Mouse (Mus musculus): ENCODE data around the gene Hoxa7.

Hoxa7 gene

DNA sequence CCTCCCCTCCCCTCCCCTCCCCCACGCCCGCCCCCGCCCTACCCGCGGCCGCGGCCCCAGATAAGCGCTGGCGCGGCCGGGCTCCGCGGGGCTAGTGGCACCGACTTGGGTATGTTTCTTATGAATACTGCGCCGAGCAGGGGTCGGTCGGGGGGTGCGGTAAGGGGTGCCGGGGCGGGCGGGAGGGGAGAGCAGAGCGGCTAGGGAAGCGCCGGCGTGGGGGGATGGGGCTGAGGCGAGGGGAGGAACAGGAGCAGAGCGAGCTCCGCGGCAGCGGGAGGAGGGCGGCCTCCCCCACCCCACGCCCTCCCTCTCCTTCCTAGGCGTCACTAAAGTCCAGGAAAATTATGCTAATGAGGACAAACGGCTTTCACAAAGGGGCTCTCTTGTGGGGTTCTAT, 45.8 kb downstream of the Hoxa7 start:
- DNase-seq (ENCODE audit: low read depth) = no peak

DNA sequence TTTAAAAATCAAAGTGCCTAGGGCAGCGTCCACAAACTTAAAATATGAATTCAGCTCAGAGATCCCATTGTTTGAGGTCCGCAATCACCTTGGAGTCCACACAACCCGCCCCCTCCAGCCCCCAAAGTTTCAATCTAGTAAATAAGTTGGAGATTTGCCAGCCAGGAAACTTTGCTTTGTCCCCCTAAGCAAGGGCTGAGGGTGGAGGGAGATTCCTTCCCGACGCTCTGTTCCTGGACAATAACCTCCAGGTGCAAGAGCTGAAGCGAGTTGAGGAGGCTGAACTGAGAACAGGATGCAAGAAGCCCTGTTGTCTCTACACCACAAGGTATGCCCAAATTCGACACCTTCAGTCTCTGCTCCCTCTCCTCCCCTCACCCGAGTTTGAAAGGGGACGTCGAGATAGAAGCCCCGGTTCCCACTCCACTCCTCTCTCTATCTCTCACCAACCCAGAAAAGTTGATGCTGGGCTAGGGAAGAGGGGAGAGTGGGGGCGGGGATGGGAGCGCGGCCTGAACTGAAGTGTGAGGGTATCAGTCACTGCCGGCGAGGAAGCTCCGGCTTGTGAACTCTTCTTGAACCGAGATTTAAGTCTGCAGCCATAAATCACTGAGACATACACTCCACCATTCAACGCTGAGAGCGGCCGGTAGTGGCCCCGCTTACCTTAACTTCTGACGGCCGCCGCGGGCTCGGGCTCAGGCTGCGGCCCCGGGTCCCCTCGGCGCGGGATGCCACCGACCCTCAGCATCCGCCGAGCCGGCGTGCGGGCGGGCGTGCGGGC, 46.5 kb downstream of the Hoxa7 start:
- DNase-seq (ENCODE audit: low read depth) = no peak

GRCm38 (mm10) chr6:52173648-52174047, 48.0 kb downstream of the Hoxa7 start:
- no peak for DNase-seq (ENCODE audit: low read depth)

- no peak for DNase-seq (ENCODE audit: low read depth)
Measured at GRCm38 (mm10) chr6:52172501-52172900, 49.2 kb downstream of the Hoxa7 start.

- no peak for DNase-seq (ENCODE audit: low read depth)
Measured at GRCm38 (mm10) chr6:52171938-52172337, 49.7 kb downstream of the Hoxa7 start.

GRCm38 (mm10) chr6:52171331-52171730, 50.3 kb downstream of the Hoxa7 start:
- no peak for DNase-seq (ENCODE audit: low read depth)

- no peak for DNase-seq (ENCODE audit: low read depth)
Measured at GRCm38 (mm10) chr6:52170898-52171223, 50.8 kb downstream of the Hoxa7 start.

DNA sequence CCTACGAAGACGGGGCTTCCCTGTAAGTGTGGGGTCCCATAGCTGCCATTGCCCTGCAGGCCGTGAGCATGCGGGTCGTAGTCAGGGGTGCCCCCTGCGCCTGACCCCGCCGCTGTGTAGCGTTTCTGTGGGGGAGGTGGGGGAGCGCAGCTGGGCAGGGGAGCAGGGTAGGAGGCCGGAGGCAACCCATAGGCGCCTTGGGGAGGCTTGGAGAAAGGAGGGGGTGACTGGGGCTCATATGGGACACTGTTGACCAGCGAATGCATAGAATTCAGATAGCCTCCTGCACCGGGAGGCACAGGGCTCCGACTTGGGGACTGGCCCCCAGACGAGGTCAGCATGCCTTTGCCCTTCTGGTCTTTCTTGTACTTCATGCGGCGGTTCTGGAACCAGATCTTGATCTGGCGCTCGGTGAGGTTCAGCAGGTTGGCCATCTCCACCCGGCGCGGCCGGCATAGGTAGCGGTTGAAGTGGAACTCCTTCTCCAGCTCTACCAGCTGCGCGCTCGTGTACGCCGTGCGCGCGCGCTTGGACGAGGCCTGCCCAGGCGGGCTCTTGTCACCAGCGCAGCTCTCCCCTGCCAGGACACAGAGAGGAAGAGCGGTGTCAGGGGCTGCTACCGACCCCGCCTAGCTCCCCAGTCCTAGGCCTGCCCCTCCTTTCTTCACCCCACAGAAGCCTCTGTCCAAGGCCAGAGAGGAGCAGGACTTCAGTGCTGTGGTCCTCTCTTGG, 51.3 kb downstream of the Hoxa7 start:
- DNase-seq (ENCODE audit: low read depth) = no peak

DNA sequence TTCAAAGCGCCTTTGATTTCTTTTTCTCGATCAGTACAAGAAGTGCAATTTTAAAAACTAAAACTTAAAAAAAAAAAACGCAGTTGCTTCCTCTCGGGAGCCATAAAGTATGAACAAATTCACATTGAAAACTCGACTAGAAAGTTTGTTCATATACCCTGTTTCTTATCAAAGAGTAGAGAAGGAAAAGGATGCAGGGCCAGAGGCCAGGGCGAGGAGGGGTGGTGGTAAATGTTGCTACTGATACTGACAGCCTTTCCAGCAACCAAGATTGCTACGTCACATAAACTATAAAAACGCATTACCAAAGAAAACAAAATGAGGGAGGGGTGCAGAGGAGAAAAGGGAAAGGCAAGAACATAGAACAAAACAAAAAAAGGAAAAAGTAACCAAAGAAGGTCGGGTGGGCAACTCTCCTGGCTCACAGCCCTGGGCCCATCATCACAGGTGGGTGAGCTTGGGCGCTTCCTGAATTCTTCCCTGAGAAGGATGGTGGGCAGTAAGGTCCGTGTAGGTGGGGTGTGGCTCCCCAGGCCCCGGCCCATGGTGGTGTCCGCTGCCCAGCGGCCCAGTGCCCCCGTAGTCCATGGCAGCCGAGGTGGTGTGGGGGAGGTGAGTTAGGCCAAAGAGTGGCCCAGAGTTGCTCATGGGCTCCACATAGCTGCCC, 52.0 kb downstream of the Hoxa7 start:
- no peak for DNase-seq (ENCODE audit: low read depth)

DNA sequence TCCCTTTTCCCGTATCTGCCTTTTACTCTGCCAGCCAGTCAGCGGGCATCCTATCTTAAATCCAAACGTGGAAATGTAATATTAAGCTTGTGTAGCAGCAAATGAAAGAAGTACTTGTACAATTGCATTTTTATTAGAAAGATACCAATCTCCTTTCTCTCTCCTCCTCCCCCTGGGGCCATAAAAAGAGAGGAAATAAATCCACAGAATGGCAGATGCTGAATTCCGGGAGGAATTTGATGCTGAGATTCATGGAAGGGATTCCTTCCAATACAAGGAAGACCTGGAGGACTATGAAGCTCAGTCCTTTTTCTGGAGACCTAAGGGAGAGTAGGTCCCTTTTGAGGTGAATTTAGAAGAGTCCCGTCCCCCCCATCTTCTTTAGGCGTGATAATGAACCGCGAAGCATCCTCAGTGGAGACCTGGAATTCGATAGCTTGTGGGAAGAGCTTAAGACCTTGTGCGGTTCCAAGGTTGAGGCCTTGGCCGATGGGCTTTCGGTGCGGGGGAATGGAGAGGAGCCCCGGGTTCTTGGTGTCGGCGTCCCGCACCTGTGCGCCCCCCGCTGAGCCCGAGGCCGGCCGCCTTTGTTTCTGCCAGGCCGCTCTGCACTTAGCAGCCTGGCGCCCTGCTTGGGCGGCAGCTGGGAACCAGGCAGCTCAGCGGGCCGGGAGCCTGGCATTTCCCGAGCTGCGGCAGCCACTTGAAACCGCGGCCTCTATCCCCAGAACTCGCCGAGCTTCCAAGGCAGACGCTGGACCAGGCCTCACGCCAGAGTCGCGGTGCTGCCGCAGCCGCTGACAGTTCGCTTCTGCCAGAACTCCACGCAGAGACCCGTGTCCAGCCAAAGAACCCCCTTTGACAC, 53.2 kb downstream of the Hoxa7 start:
- no peak for DNase-seq (ENCODE audit: low read depth)

DNA sequence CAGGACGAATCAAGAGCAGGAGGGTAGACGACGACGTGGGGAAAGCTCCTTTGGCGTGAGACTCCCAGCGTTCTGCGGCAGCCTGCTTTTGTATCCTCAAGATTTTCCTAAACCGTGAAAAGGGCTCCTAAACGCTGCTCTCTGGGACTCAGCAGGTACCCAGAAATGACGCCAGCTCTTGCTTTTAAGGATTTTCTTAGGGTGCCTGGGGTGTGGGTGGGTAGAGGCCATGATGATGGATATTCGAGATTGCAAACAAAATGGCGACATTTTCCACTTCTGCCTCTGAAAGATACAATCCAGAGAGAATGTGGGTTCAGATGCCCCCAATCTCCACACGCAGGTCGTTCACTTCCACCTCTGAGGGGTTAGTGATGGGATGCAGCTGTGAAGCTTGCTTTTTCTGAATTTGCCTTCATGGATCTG, 53.9 kb downstream of the Hoxa7 start:
- DNase-seq (ENCODE audit: low read depth) = no peak

GRCm38 (mm10) chr6:52167176-52167575, 54.5 kb downstream of the Hoxa7 start:
- DNase-seq (ENCODE audit: low read depth) = no peak

GRCm38 (mm10) chr6:52166431-52167077, 55.1 kb downstream of the Hoxa7 start:
- DNase-seq (ENCODE audit: low read depth) = no peak

DNA sequence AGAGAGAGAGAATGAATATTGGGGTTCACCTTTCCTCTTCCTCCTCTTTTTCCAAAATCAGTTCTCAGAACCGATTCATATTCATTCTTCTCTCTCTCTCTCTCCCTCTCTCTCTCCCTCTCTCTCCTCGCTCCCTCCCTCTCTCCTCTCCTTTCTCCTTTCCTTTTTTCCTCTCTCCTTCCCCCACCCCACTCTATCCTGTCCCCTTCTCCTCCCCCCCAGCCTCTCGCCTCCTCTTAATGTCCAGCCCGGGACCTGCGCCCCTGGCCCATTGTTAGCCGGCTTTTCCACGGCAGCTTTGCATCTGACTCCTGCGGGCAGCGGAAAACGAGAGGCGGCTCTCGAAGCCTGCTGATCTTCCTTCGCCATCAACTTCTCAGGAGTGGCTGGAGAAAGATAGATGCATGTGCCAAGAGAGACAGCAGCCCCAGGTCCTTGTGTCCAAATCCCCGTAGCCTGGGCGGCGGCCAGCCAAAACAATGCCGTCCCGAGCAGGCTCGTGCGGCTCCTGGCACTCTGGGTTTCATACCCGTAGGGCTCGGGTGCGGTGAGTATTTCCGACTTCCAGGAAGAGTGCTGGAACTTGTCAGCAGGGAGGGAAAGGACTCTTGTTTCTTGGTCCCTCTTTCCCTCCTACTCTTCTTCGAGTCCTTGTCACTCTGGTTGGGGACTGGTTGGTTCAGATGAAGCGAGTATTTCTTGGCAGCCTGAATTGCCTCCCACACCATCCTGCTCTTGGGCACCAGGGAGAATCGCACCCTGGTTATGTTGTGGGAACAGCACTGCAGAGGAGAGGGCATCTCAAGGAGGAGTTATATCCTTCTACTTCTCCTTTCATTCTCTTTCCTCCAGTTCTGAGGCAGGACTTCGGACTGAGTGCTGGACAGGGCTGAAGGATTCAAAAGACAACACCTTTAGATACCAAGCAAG, 55.9 kb downstream of the Hoxa7 start:
- DNase-seq (ENCODE audit: low read depth) = no peak

DNA sequence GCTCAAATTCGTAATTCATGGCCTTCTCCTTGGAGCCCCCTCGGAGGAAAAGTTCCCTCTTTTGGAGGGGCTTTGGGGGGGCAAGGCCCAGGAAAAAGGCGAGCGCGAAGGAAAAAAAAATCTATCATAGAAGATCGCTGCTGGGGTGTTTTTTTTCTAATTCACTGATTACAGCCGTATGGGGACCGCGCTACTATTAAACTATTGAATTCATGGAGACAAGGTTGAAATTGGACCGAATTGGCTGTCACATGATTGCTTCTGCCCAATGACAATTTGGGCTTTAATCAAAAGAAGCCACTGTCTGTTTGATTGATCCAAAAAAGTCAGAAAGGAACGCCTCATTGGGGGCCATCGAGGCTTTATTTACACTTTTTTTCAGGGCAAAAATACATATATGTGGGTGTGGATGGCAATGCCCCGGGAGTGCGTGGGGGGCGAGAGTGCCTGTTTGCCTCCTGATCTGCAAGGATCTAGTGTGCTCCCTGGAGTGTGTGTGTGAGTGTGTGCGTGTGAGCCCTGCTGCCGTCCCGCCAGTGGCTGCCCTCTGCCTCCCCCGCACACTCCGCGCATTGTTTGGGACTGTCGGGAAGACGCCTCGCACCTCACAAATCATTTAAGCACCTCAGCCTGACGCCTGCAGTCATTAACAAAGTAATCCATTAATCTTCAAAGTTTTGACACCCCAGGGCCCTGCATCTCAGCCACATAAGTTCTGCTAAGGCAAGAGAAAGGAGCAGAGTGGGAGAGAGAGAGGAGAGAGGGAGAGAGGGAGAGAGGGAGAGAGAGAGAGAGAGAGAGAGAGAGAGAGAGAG, 56.8 kb downstream of the Hoxa7 start, which contains the start of gene Hoxa2:
TSS of gene Hoxa2 (minus strand) at position 206 of the 815 bp plus-strand sequence.
- no peak for DNase-seq (ENCODE audit: low read depth)

Data from induced T-regulatory cell, adult 2 months (primary cell).